Mouse (Mus musculus): ENCODE data around the gene Mad2l2.

DNA sequence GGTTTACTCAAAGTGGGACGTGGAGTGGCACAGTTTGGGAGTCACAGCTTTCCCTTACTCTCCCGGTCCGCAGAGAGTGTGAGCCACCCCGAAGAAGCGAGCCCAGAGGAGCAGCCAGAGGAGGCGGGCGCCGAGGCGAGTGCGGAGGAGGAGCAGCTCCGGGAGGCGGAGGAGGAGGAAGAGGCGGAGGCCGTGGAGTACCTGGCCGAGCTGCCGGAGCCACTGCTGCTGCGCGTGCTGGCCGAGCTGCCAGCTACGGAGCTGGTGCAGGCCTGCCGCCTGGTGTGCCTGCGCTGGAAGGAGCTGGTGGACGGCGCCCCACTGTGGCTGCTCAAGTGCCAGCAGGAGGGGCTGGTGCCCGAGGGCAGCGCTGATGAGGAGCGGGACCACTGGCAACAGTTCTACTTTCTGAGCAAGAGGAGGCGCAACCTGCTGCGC is 33.8 kb downstream of the Mad2l2 start:
- TF ChIP-seq GATA1 (IDR thresholded peaks at IDR 0.05; ENCODE audit: borderline replicate concordance, low read length) (no peak), FLI1 (IDR thresholded peaks at IDR 0.05; ENCODE audit: low read length) (no peak)
